Mouse (Mus musculus) hindbrain, embryonic 13.5 days (tissue): ENCODE measurements at regions not wholly inside any gene's neighbourhood (a gene's known extent, or its start where the extent isn't known, plus 50 kb on each side); places are given as distances from the start of the nearest gene placed in this dataset.

Source experiments
- ATAC-seq: fragments of 200-750 bp; cut with Nextera tagmentation; 2 replicates; pipeline ENCODE4 v1.8.0; 2017; ENCODE audit warnings: moderate TSS enrichment; ENCODE audit not compliant: low FRiP score
- H3K27ac ChIP-seq: fragments of 300-500 bp; sonication (generic); 2 replicates; pipeline ENCODE4 v1.5.1; 2015; ENCODE audit warnings: inconsistent platforms, mild to moderate bottlenecking, moderate library complexity
- H3K27me3 ChIP-seq: fragments of 300-500 bp; sonication (generic); 2 replicates; pipeline ENCODE4 v1.6.1; 2015; ENCODE audit warnings: mild to moderate bottlenecking, inconsistent platforms
- H3K36me3 ChIP-seq: fragments of 300-500 bp; sonication (generic); 2 replicates; pipeline ENCODE4 v1.6.1; 2015; ENCODE audit warnings: mild to moderate bottlenecking, inconsistent platforms
- H3K4me1 ChIP-seq: fragments of 300-500 bp; sonication (generic); replicated peaks from 2 replicates; pipeline ENCODE4 v1.6.1; 2015; ENCODE audit warnings: inconsistent platforms
- H3K4me2 ChIP-seq: fragments of 300-500 bp; sonication (generic); 2 replicates; pipeline ENCODE4 v1.6.1; 2015; ENCODE audit warnings: inconsistent platforms, mild to moderate bottlenecking, moderate library complexity
- H3K4me3 ChIP-seq: fragments of 300-500 bp; sonication (generic); 2 replicates; pipeline ENCODE4 v1.5.1; 2015; ENCODE audit warnings: mild to moderate bottlenecking, inconsistent platforms
- H3K9ac ChIP-seq: fragments of 300-500 bp; sonication (generic); 2 replicates; pipeline ENCODE4 v1.6.1; 2015; ENCODE audit warnings: mild to moderate bottlenecking, inconsistent platforms
- H3K9me3 ChIP-seq: fragments of 300-500 bp; sonication (generic); 2 replicates; pipeline ENCODE4 v1.6.1; 2016; ENCODE audit warnings: inconsistent platforms
- WGBS: fragments of 180-500 bp; shearing (Covaris S2); methylation state at CpG from one replicate; pipeline ENCODE4 v1.1.7; 2015; 5-methylcytosine and 5-hydroxymethylcytosine counted together

DNA sequence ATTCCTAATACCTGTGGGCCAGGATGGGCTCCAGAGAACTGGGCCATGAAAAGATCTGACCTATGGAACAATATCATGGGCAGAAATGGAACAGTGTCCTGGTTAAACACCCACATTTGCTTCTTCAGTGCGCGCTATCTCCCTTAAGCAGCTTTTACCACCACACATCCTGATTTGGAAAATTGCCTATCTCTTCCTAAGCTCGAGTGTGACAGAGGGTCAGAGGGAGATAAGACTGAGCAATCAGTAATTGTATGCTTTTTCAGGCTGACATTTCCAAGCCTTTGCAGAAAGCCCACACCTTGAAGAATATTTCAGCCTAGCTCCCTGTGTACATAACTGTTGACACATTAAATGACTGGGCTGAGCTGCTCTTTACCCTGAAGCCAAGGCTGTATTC is 93.5 kb upstream of the Atxn1 start:
- Histone ChIP-seq H3K4me3 (no peak overlapping the region), H3K4me2 (no peak overlapping the region), H3K9ac (no peak overlapping the region), H3K27ac (no peak overlapping the region), H3K4me1 (no peaks in the 10 kb centered on the region), H3K27me3 (no peaks in the 10 kb centered on the region), H3K9me3 (no peaks in the 10 kb centered on the region), H3K36me3 (no peaks in the 10 kb centered on the region)
- no peak for ATAC-seq
- 85% methylated on average over 3 of the region's 3 CpGs for WGBS

DNA sequence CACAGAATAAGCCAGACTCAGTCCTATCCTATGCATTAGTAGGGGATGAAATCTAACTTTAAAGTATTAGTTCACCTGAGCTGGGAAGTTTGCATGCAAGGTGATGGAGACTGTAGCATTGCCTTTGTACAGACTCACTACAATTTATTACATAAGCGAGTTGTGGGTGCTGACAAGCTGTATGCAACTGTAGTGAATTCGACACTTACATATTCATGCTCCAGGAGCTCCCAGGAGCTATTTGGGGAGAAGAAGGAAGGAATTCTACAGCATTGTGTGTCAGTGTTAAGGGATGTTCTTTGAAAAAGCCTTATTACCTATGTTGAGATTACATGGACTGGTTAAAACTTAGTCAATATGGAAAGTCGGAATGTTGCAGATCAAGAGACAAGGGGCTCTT is 90.6 kb upstream of the Atxn1 start:
- whole genome bisulfite sequencing, result 87% methylated on average over 3 of the region's 3 CpGs
- no peak overlapping the region for H3K27ac ChIP-seq
- H3K9me3 ChIP-seq, result no peaks in the 10 kb centered on the region
- no peaks in the 10 kb centered on the region for H3K4me1 ChIP-seq
- no peaks in the 10 kb centered on the region for H3K27me3 ChIP-seq
- H3K36me3 ChIP-seq, result no peaks in the 10 kb centered on the region
- no peak for ATAC-seq
- H3K4me3 ChIP-seq, result no peak overlapping the region
- no peak overlapping the region for H3K9ac ChIP-seq
- H3K4me2 ChIP-seq, result no peak overlapping the region

GRCm38 (mm10) chr13:46043568-46043967 is 78.8 kb upstream of the Atxn1 start:
- Histone ChIP-seq H3K27ac (no peak overlapping the region), H3K4me1 (peaks cover 17% of the 10 kb centered on the region), H3K4me2 (no peak overlapping the region), H3K27me3 (no peaks in the 10 kb centered on the region), H3K36me3 (no peaks in the 10 kb centered on the region), H3K9me3 (no peaks in the 10 kb centered on the region), H3K4me3 (no peak overlapping the region), H3K9ac (no peak overlapping the region)
- 66% methylated on average over 12 of the region's 12 CpGs for WGBS
- ATAC-seq, result no peak

GRCm38 (mm10) chr13:46043016-46043415 is 78.2 kb upstream of the Atxn1 start:
- 51% methylated on average over 10 of the region's 10 CpGs for WGBS
- Histone ChIP-seq H3K27ac (no peak overlapping the region), H3K4me1 (peaks cover 20% of the 10 kb centered on the region), H3K27me3 (no peaks in the 10 kb centered on the region), H3K4me3 (no peak overlapping the region), H3K9me3 (no peaks in the 10 kb centered on the region), H3K36me3 (no peaks in the 10 kb centered on the region), H3K4me2 (no peak overlapping the region), H3K9ac (no peak overlapping the region)
- ATAC-seq, result no peak

DNA sequence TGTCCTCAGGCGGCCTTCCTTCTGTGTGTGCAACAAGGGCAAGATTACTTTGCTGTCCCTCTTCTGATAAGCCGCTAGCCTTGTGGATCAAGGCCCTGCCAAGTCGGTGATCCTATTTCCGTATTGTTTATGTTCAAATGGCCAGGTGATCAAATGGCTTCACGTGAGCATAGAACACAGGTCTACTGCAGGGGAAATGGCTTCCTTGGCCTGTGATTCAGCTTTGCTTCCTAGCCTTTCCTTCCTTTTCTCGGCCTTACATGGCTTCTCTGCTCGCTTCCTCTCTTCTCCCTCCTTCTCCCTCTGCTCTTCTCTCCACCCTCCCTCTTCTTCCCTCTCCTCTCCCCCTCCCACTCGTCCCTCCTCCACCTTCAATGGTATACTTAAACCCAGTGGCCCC is 77.4 kb upstream of the Atxn1 start:
- WGBS, result 84% methylated on average over 8 of the region's 8 CpGs
- no peaks in the 10 kb centered on the region for H3K36me3 ChIP-seq
- H3K4me3 ChIP-seq, result no peak overlapping the region
- no peak overlapping the region for H3K9ac ChIP-seq
- ATAC-seq, result no peak
- H3K4me2 ChIP-seq, result no peak overlapping the region
- no peaks in the 10 kb centered on the region for H3K9me3 ChIP-seq
- H3K4me1 ChIP-seq, result peaks cover 20% of the 10 kb centered on the region
- no peaks in the 10 kb centered on the region for H3K27me3 ChIP-seq
- H3K27ac ChIP-seq, result no peak overlapping the region

DNA sequence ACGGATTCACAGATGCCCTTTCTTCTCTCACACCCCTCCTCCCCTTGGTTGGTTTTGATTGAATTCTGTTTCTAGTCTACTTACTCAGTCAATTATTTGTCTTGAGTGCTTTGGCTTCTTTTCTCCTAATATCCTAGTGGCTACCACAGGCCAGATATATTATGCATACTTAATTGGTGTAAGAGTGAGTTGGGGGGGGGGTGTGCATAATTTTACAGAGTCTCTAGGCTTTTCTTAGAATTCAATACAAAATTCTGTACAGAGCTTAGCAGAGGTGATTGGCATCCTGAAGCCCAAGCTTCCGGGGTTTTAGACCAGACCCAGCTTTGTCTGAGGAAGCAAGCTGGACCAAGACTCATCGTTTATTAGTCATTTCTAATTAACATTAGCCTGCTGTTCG is 76.7 kb upstream of the Atxn1 start:
- ATAC-seq, result no peak
- Histone ChIP-seq H3K4me2 (no peak overlapping the region), H3K4me3 (no peak overlapping the region), H3K9me3 (no peaks in the 10 kb centered on the region), H3K27me3 (no peaks in the 10 kb centered on the region), H3K9ac (no peak overlapping the region), H3K4me1 (peaks cover 20% of the 10 kb centered on the region), H3K27ac (no peak overlapping the region), H3K36me3 (no peaks in the 10 kb centered on the region)
- 75% methylated on average over 4 of the region's 4 CpGs for WGBS

- Histone ChIP-seq H3K4me1 (peaks cover 20% of the 10 kb centered on the region), H3K9me3 (no peaks in the 10 kb centered on the region), H3K27me3 (no peaks in the 10 kb centered on the region), H3K4me3 (no peak overlapping the region), H3K9ac (no peak overlapping the region), H3K36me3 (no peaks in the 10 kb centered on the region), H3K4me2 (no peak overlapping the region), H3K27ac (no peak overlapping the region)
- no peak for ATAC-seq
- 69% methylated on average over 5 of the region's 5 CpGs for WGBS
Observed at GRCm38 (mm10) chr13:46040062-46040461, 75.3 kb upstream of the Atxn1 start.

GRCm38 (mm10) chr13:46038441-46039331 is 73.9 kb upstream of the Atxn1 start:
- 20% methylated on average over 10 of the region's 10 CpGs for WGBS

DNA sequence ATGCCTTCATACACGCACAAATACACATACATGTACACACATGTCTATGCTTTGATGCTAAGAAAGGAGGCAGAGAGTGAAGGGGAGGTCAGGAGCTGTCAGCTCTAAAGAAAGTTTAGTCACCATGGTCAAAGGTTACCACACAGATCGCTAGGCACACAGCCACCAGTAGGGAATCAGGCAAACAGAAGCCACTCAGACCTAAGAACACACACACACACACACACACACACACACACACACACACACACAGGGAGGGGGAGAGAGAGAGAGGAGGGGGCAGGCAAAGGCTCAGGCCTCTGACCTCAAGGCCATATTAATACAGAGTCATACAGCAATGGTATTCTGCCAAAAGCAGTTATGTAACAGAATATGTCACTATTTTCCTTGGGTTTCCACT is 67.5 kb upstream of the Atxn1 start:
- H3K9ac ChIP-seq, result no peak overlapping the region
- H3K4me3 ChIP-seq, result no peak overlapping the region
- 86% methylated on average over 2 of the region's 2 CpGs for WGBS

More at GRCm38 (mm10) chr13:46038441-46039331, 73.9 kb upstream of the Atxn1 start:
- no peaks in the 10 kb centered on the region for H3K9me3 ChIP-seq
- no peaks in the 10 kb centered on the region for H3K36me3 ChIP-seq
- no peak overlapping the region; the same call in 1 of the 2 replicates for H3K9ac ChIP-seq
- H3K4me2 ChIP-seq, result no peak overlapping the region
- H3K27me3 ChIP-seq, result no peaks in the 10 kb centered on the region
- H3K4me3 ChIP-seq, result no peak overlapping the region
- H3K4me1 ChIP-seq, result peaks cover 20% of the 10 kb centered on the region
- H3K27ac ChIP-seq, result no peak overlapping the region
- ATAC-seq, result no peak

DNA sequence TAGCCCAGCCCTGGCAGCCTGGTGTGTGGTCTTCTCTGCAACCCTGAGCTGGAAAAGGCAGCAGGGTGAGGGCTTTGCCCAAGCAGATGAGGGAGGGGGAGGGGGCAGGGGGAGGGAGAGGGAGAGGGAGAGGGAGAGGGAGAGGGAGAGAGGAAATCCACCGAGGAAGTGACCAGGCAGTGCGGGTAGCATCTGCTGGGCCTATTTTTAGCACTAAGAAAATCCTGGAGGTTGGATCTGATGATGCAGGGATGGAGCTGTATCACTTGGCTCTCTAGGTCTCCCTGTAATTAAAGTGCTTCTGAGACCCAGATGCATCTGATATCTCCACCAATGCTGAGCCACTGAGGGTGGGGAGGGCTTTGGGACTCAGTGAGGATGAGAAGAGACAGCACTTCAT is 61.2 kb upstream of the Atxn1 start:
- no peak overlapping the region for H3K4me2 ChIP-seq
- H3K9me3 ChIP-seq, result no peaks in the 10 kb centered on the region
- WGBS, result 25% methylated on average over 2 of the region's 2 CpGs
- H3K4me3 ChIP-seq, result no peak overlapping the region
- H3K4me1 ChIP-seq, result peaks cover 24% of the 10 kb centered on the region
- H3K27ac ChIP-seq, result no peak overlapping the region
- ATAC-seq, result no peak
- H3K36me3 ChIP-seq, result no peaks in the 10 kb centered on the region
- H3K27me3 ChIP-seq, result 0 out of 2 replicates have a peak, but pooled peaks cover 6% of the 10 kb centered on the region
- no peak overlapping the region for H3K9ac ChIP-seq

More for the DNA sequence above, 67.5 kb upstream of the Atxn1 start:
- H3K36me3 ChIP-seq, result no peaks in the 10 kb centered on the region
- no peaks in the 10 kb centered on the region for H3K9me3 ChIP-seq
- ATAC-seq, result no peak
- H3K27me3 ChIP-seq, result no peaks in the 10 kb centered on the region
- no peak overlapping the region for H3K27ac ChIP-seq
- no peaks in the 10 kb centered on the region for H3K4me1 ChIP-seq
- no peak overlapping the region for H3K4me2 ChIP-seq

DNA sequence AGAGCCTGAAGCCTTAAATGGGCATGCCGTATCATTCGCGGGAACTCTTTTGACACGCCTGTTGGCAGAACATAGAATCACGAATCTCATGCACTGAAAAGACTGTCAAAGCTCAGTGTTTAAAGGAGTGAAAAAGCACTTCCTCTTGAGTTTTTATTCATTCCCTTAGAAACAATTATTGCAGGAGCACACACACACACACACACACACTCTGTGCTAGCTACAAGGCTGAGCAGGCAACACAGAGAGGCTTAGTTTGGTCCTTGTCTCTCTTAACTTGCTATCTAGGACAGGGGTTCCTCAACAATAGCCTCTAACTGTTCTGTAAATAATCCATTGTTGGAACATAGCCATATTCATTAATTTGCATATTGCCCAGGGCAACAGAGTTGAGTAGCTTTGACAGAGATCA is 58.8 kb upstream of the Atxn1 start:
- Histone ChIP-seq H3K27ac (no peak overlapping the region), H3K4me2 (no peak overlapping the region), H3K9ac (no peak overlapping the region), H3K4me3 (no peak overlapping the region), H3K36me3 (no peaks in the 10 kb centered on the region), H3K27me3 (0 out of 2 replicates have a peak, but pooled peaks cover 6% of the 10 kb centered on the region), H3K4me1 (peaks cover 29% of the 10 kb centered on the region), H3K9me3 (no peaks in the 10 kb centered on the region)
- WGBS, result 41% methylated on average over 5 of the region's 5 CpGs
- ATAC-seq, result no peak

- no peaks in the 10 kb centered on the region for H3K9me3 ChIP-seq
- H3K27me3 ChIP-seq, result 0 out of 2 replicates have a peak, but pooled peaks cover 6% of the 10 kb centered on the region
- H3K4me3 ChIP-seq, result no peak overlapping the region
- H3K27ac ChIP-seq, result no peak overlapping the region
- no peak overlapping the region for H3K4me2 ChIP-seq
- no peaks in the 10 kb centered on the region for H3K36me3 ChIP-seq
- ATAC-seq, result no peak
- 44% methylated on average over 5 of the region's 5 CpGs for WGBS
- H3K4me1 ChIP-seq, result peaks cover 29% of the 10 kb centered on the region
- H3K9ac ChIP-seq, result no peak overlapping the region
Observed at GRCm38 (mm10) chr13:46023187-46023586, 58.4 kb upstream of the Atxn1 start.
